Mouse (Mus musculus) thymus, postnatal 10 days (tissue): ENCODE data around the gene Madcam1.

ENCODE experiments used
- DNase-seq, 2 experiments: peaks; one replicate each; pipeline ENCODE4 v3.0.0; 2021; ENCODE audit warnings: low spot score in 2 of 2

Gene Madcam1

DNA sequence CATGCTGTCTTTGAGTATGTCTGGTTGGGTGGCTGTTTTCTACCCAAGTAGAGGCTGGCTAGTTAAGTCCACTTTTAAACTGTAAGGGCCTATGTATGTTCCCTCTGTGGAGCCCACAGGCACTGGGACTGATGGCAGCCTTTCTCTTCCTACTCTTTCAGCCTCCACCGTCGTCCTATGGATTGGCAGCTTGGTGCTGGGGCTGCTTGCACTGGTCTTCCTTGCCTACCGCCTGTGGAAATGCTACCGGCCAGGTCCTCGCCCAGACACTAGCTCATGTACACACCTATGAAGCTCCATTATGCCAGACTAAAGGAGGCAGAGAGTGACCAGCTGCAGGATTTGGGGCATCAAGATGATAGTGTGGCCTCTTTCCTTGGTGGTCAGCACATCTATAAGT, 3.7 kb downstream of the Madcam1 start:
- no peak for DNase-seq

DNA sequence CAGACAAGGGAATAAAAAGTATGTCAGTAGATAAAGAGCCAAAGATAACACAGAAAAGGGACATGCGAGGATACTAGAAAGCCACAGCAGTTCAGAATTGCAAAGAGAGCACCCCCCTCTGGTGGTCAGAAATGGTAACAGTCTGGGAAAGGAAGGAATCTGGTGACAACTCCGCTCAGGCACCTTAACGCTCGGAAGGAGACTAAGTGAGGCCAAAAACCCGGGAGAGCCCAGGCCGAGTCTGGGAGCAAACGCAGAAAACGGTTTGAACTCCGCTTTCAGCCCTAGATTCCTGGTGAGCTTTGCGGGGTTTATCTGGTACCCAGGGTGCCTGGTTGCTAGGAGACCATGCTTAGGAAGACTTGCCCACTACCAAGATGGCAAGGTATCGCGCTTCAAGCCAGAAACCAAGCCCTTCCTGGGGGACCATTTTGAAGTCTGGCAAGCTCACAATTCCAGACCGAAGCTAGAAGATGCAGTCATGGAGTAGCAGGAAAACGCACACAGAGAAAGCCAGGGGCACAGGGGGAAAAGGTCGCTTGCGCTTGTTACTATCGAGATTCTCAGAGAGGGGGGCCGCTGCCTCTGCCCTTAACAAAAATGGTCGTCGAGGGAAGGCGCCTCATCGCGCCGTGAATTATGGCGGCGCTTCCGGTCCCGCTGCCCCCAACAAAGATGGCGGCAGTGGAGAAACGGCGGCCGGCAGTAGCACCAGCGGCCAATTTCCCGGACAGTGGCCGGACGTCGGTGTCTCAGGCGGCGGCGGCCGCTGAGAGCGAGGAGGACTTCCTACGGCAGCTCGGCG, 4.6 kb downstream of the Madcam1 start, which contains the start of gene Tpgs1:
TSS of gene Tpgs1 (plus strand) at position 599 of the 805 bp plus-strand sequence.
- peak; percentile 82 to 84 for DNase-seq

DNA sequence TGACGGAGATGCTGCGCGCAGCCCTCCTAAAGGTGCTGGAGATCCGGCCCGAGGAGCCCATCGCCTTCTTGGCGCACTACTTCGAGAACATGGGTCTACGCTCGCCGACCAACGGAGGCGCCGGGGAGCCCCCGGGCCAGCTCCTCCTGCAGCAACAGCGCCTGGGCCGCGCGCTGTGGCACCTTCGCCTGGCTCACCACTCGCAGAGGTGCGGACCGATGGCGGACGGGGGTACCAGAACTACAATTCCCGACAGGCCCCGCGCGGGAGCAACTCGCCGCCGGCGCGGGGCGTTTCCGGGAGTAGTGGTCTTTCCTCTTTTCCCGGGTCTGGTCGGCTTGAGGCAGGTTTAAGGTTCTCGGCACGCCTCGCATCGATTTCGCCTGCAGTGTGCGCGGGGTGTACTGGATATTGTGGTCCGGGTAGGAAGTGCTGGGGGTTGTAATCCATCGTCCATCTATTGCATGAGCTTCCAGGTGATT, 5.3 kb downstream of the Madcam1 start:
- peak; percentile 73 for DNase-seq

DNA sequence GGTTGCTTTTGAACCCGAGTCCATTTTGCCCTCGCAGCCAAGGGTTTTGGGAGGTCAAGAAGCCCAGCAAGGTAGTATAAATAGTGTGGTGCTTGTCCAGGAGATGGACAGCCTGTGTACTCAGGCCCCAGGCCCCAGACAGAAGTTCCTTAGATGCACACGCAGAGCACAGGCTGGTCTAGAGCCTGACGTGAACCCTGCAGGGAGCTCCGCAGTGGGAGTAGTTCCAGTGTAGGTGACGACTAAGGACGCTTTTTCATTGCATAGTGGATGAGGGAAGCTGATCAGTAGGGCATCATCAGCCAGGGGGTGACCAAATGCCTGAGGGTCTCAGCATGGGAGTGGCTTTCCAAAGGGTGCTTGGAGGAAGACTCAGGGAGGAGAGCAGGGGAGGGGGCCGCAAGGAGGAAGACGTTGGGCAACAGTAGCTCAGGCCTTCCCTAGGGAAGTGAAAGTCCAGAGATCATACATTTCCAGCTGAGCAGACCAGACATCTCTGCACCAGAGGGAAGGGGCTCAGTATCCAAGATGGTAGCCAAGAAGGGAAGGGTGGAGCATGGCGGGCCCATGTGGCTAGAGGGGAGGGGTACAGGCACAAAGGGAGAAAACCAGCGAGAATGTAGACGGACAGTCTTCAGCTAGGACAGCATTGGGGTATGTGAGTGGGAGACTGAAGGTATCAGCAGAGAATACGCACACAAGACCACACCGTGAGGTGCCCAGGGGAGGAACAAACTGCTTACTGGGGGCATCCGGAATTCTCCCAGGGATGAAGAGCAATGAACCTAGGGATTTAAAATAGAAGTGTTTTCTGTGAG, 5.9 kb downstream of the Madcam1 start:
- DNase-seq = no peak

DNA sequence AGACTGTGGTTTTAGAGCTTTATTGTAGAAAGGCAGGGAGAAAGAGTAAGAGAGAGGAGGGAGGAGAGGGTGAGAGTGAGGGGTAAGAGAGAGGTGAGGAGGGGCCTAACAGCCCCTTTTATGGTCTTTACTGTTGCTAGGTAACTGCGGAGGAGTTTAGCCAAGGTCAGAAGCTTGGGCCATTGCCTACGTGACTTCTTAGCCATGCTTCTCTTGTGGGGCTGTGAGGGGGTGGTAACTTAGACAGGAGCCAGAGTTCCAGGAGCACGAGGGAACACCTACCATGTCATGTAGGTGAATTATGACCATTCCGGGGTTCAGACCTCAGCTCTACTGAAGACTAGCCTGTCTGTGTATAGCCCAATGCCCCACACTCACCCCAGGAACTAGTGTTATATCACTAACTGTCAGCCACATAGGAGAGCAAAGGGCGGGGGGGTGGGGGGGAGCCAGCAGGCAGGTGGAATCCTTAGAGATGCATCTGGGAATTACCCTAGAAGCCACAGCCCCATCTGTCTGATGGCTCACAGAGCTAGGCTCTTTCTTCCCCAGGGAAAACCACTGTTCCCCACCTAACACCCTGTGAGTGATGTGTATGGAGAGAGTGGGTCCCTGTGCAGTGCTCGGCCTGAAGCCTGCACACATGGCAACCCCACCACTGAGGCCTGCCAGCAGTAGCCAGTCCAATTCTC, 7.2 kb downstream of the Madcam1 start:
- DNase-seq = no peak

DNA sequence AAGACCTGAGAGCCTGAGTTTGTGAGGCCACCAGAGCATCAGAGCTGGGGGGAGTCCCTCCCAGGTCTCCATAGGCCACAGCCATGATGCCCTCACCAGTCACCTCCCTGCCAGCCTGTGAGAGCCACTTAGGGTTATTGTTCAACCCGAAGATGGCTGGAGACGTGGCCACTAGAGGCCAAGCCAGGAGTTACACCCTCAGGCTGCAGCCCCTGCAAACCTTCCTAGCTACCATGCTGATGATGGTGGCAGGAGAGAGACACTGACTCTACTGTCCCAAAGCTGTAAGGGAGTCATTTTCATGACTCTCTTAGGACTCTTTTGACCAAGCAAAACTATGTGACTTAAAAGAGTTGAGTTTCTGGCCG, 7.7 kb downstream of the Madcam1 start:
- no peak for DNase-seq

DNA sequence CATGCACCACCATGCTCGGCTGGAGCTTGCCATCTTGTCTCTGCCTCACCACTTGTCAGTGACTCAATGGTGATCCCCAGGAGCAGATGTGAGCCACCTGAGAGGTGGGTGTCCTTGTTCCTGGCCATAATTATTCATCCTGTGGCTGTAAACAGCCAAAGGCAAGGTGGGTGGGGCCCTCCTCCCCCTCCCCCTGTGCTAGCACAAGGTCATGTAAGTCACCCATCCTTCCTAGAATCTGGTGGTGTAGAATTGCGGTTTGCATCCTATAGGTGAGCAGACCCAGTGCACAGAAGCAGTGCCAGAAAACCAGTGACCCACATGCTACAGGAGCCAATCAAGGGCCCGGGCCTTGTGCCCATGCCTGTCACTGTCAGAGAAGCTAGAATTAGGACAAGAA, 8.7 kb downstream of the Madcam1 start:
- DNase-seq = no peak

DNA sequence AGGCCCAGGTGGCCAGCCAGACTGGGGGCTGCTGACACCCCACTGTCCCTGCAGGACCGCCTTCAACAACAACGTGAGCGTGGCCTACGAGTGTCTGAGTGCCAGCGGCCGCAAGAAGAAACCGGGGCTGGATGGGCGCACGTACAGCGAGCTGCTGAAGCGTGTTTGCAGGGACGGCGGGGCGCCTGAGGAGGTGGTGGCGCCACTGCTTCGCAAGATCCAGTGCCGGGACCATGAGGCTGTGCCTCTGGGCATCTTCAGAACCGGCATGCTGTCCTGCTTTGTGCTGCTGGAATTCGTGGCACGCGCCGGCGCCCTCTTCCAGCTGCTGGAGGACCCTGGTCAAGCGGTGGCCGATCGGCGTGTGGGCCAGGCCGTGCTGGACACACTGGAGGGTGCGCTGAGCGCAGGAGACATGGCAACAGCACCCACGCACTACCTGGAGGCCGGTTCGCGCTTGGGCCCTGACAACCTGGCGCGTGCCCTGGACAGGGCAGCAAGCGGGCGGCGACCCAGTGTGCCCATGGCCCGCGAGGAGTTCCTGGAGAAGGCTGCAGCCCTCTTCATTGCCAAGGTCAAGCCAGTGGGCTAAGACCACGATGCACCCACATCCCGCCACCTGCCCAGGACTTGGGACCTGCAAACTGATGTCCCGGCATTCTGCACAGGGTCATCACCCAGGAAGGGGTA, 11.1 kb downstream of the Madcam1 start:
- no peak for DNase-seq

DNA sequence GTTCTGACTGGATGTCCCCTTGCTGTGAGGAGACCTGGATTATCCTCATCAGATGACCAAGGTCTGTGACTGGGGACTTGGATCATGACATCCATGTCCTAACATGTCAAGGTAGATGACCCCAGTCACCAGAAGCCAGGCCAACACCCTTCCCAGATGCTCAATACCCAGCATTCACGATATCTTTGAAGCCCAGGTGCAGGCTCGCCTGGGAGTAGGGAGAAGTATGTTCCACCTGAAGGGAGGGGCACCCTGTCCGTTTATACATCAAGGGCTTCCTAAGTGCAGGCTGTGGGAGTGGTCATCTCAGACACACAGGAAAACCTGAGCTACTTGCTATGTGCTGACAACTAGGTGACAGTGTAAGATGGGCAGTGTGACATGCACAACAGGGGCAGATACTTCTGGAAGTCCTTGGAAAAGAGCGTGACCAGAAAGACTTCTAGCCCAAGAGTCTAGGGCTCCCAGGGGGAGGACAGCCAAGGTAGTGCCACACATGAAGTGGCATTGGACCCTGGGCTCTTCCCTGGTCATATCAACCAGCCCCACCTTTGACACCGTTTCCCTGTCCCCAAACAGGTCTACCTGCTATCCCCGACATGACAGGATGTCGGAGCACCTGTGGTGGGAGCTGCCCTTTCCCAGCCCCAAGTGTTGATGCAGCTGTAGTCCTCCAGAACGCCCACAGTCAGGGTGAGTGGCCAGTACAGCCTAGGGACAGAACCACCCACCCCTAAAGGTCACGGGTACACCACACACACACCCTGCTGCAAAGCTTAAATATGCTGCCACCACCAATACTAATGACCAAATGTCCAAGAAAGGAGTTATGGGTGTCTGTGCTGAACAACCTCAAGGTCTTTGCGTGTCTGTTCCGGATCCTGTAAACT, 16.5 kb downstream of the Madcam1 start:
- peak in 1 of 2 experiments; percentile 40 for DNase-seq

DNA sequence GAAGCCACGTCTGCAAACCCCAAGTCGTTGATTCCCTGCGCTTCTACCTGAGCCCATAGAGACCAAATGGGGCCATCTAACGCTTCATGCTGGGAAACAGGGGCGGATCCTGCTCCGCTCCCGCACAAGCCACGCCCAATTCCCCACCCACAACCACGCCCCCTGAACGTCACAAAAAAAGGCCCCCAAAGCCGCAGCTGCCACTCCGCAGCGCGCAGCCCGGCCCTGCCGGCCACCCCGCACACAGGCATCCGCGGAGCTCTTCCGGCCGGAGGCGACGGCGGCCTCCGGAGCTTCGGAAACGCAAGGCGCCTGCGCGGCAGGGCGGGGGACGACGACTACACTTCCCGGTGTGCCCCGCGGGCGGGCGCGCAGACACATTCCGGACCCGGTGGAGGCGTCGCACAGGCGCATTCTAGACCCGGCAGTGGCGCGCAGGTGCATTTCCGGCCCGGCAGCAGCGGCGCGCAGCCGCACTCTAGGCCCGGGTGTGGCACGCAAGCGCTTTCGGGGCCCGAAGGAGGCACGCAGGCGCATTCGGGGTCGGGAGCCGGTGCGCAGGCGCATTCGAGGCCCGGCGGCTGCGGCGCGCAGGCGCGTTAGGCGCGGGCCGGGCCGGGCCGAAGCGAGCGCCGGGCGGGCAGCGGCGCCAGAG, 17.4 kb downstream of the Madcam1 start, which contains the start of gene Cdc34:
TSS of gene Cdc34 (plus strand) at position 605 of the 655 bp plus-strand sequence.
- DNase-seq = peak; percentile 98 to 99

DNA sequence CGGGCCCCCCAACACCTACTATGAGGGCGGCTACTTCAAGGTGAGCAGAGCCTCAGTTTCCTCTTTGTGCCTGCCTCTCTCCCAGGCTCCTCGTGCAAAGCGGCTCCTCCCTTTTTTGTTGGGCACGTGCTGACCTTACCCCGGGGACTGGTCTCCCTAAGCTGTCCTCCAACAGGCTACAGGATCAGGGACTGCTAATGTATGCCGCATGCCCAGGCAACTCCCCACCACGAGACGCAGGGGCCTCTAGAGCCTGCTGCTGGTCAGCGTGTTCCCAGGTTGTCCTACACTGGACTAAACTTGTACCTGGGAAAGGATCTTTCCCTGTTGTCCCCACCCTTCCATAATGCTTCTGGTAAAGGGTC, 18.2 kb downstream of the Madcam1 start:
- peak; percentile 36 to 47 for DNase-seq

DNA sequence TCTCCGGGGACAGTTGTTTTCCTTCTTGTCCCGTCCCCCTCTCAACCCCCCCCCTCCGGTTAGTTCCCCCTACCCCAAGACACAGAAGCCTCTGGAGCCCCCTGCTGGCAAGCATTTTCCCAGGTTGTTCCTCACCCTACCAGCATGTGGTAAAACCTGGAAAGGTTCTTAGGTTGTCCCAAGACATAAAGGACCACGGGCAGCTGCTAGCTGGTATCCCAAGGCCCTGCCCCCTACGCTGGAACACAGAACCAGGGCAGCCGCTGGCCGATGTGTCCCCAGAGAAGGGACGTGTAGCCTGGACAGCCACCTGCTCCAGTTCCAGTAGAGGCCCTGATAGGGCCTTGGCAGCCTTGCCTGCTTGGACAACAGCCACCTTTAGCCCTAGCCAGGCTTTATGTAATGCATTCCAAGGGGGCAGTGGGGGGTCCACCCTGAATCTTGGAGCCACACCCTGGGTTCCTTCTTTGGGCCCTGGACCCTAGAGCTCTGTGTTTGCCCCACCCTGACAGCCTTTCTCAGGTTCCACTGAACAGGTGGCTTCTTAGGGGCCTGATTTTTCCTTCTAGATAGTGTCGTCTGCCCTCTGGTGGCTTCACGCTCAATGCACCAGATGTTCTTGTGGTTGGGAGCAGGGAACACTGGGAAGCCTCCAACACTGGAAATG, 18.7 kb downstream of the Madcam1 start:
- DNase-seq = peak; percentile 64 to 74

DNA sequence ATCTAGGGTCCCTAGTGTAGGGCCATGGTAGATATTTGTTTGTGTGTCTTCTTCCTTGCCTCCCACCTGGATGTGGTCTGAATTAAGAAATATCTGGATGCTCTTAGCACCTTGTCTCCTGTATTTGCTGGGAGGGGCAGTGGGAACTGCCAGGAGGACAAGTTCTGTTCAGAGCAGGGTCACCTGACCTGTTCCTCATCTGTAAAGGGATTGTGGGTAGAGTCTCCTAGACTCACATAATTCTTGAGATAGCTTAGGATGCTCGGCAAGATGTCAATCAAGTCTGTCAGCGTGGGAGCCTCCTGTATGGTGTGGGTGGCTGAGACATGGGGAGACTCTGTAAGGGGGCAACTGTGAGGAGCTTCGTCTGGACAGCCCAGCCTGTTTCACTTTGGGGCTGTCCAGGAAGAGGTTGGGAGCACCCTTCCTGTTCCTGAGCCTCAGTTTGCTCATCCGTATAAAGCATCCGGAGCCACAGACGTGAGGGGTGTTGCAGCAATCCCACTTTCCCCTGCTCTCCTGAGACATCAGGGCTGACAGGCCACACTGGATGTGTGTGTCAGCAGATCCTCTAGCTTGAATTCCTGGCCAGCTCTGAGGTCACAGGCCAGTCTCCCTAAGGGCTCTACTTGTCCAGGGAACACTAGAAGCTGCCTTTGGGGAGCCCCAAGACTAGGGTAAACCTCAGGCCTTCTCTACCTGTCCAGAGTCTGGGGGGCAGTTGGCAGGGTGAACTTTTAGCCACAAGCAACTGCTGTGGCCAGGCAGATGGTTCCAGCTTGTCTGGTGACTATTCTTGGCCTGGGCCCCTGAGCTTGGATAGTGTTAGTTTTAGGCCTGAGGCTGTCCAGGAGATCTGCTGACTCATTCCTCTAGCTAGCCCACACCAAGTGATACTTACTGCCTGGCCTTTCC, 19.6 kb downstream of the Madcam1 start:
- no peak for DNase-seq

DNA sequence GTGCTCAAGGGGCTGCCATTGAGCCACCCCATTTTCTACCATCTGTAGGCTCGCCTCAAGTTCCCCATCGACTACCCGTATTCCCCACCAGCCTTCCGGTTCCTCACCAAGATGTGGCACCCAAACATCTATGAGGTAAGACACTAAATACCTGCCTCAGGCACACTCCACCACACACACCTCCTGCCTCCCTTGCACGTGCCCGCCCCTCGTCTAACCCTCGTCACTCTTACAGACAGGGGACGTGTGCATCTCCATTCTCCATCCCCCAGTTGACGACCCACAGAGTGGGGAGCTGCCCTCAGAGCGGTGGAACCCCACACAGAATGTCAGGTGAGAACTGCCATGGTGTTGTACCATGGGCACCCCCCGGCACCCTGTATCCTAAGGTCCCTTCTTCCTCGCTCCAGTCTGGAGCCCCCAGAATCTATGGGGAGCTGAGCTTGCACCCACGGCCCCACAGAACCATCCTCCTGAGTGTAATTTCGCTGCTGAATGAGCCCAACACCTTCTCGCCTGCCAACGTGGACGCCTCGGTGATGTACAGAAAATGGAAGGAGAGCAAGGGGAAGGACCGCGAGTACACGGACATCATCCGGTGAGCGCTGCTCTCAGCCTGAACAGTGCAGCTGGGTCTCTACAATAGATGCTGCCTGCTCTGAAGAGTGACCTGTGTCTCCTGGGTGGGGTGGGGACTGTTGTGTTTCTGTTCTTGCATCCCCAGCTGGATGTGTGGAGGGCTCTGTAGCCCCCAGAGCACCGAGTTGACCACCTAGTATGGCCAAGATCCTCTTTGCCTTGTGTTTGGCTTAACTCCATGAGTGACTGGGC, 20.6 kb downstream of the Madcam1 start:
- no peak for DNase-seq

DNA sequence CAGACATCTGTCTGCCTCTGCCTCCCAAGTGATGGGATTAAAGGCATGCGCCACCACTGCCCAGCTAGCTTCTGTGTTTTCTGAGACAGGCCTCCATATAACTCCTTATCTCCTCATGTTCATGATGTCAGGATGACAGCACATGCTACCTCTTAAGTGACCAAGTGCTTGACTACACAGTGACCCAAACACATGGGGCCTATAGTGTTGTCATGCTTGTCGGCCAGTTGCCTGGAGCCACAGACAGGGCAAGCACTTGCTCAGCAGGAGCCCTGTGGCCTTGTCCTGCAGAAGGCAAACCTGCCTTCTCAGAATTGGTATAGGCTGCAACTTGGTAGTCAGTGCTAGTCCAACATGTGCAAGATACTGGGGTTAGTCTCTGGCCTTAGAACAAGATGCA, 21.9 kb downstream of the Madcam1 start:
- no peak for DNase-seq

DNA sequence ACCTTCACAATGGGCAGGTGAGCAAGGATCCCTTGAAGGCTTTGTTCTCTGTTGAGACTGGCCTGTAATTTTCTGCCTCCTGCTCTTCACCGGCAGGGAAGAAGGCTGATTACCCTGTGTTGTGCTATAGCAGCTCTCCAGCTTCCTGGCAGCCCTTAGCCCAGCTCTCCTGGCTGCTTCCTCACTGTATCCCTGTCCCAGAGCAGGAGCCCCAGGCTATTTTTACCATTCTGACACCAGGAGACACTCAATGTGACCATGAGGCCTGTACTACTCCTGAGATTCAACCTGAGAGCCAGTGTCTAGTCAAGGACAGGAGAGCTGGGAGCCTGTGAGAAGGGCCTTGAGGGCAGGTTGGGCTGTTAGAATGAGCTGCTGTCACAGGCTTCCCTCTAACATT, 22.3 kb downstream of the Madcam1 start:
- no peak for DNase-seq

DNA sequence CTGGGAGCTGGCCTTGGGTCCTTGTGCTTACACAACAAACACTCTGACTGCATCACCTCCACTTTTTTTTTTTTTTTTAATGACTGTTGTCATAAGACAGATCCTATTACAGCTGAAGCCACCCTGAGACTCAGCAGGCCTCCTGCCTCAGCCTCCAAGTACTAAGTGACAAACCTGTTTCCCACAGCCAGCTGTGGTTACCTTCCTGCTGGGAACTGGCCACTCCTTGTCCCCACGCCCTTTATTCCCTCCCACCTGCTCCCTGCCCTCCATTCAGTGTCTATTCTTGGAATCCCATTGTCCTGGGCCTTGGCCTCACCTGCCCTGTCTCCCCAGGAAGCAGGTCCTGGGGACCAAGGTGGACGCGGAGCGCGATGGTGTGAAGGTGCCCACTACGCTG, 23.2 kb downstream of the Madcam1 start:
- no peak for DNase-seq

DNA sequence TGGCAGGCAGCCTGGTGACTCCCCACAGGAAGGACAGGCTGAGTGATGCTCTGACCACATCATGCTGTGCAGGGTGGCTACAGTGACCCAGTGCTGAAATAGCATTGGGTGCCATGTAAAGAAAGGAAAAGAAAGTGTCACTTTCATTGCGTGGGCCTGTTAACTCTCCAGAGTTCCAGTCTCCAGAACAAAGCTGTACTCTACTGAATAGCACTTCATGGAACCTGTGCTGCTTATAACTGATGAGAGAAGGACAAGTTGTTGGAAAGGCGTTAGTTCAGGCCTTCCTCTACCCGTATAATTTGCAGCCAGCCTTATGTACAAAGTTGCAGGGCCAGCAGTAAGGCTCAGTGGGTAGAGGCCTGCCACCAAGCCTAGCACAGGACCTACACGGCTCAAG, 24.4 kb downstream of the Madcam1 start, which contains the start of gene Gzmm:
TSS of gene Gzmm (plus strand) at position 301 of the 400 bp plus-strand sequence.
- no peak for DNase-seq
